Mouse (Mus musculus) T-helper 17 cell (primary cell): Measurements from ENCODE around the gene Rabl3.

ENCODE experiments used
- in situ Hi-C, 2 experiments: fragments of 300-600 bp; cut with MboI, MseI; formaldehyde crosslinking; loops; 1 replicate in 1 of 2; 2 replicates in 1 of 2; pipeline ENCODE4 v1.15.1; 2025; ENCODE audit warnings: high pct_unique_total_duplicates in 2 of 2

Gene Rabl3

DNA sequence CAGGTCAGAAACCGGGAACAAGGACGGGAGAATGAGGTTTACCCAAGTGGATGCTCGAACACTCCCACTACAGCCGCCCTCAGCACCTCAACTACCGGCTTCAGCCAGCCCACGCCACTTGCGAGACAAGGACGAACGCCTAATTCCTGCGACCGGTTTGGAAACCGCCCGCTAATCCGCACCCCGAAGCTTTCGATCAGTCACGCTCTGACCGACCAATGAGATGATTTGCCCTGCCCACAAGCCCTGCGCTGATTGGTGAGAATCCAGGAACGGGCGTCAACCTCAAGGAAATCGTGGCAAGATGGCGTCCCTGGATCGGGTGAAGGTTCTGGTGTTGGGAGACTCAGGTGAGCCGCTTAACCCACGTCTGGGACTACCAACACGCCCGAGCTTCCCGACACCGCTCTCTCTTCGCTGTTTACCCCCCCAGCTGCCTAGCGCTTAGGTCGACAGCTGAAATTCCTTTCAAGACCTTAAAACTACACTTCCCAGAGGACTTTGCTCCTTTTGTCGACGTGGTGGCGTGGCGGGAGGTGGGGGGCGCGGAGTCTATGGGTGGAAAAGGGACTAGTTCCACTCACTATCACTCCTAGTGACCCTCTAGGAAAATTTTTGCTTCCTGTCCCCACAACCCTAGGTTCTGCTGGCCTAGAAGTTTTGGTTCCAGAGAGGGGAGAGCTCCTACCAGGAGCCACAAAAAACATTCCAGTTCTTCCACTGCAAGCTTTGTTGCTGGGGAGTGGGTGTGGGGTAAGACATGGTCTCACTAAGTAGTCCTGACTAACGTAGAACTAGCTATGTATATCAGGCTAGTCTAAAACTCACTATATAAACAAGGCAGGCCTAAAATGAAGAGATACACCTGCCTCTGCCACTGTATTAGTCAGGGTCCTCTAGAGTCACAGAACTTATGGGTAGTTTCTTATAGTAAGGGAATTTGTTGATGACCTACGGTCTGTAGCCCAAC, at the start of gene Rabl3, which contains the start of gene Gtf2e1:
Rabl3 (plus strand) TSS at position 275 of the 970 bp plus-strand sequence.
Gtf2e1 (minus strand) TSS at position 179 of the 970 bp plus-strand sequence.
- in situ Hi-C loops, result loop anchor here in 1 of 2 experiments (5.0 to 25.0 kb wide), 2 partner anchors 678 to 943 kb away; no protein-coding TSS in a partner anchor

DNA sequence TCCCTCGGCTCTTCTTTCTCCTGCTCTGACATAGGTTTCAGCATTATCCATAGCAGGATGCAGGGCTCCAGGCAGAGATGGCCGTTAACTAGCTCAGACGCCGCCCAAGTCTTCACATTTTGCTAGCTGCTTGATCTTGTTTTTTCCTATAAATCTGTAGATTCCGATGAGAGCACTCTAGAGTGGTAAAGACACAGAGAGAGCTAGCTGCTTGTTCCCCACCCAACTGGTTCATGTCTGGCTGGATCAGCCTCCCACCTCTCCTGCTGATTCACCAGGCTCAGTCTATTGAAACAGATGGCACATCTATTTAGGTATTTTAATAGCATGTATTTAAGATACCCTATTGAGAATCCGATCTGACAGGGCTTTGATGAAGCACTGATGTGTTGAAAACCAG, 44.7 kb upstream of the Rabl3 start:
- in situ Hi-C loops, result no loop called here

GRCm38 (mm10) chr16:37498581-37498980, 41.1 kb upstream of the Rabl3 start:
- in situ Hi-C loops, result no loop called here

DNA sequence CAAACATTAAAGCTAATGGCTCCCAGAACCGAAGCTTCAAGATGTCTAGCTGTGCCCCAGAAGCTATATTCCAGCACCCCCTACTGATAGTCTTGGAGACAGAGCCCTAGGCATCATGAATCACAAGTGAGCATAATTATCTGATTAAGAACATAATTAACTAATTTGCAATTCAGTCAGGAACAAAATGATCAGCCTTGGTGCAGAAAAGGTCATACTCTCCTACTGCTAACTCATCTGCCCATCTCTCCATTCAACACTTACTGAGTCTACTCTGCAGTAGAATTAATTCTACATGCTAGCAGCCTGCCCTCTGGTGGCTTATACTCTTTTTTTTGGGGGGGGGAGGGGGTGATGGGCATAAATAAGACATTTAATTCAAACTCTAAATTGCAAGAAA, 35.2 kb upstream of the Rabl3 start:
- in situ Hi-C loops, result no loop called here

- in situ Hi-C loops, result no loop called here
Observed at GRCm38 (mm10) chr16:37506751-37507150, 32.9 kb upstream of the Rabl3 start.

DNA sequence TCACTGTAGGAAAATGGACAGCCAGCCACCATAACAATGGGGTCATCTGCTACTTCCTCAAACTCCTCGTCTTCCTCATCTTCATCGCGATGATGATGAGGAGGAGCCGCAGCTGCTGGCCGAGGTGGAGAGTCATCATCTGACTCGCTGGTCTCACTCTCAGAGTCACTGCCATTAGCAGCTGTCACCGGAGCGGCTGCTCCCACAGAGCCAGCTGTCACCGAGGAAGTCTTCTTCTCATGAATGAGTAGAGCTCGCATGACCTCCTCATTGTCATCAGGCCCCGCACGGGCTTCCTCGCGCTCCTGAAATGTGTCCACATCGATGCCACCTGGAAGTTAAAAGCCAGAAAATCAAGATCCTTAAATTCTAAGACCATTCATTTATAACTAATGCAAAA, 28.2 kb upstream of the Rabl3 start:
- in situ Hi-C loops, result no loop called here

- in situ Hi-C loops, result no loop called here
Observed at GRCm38 (mm10) chr16:37514644-37515043, 25.0 kb upstream of the Rabl3 start.

- in situ Hi-C loops, result no loop called here
Observed at GRCm38 (mm10) chr16:37516376-37516993, 23.2 kb upstream of the Rabl3 start.

DNA sequence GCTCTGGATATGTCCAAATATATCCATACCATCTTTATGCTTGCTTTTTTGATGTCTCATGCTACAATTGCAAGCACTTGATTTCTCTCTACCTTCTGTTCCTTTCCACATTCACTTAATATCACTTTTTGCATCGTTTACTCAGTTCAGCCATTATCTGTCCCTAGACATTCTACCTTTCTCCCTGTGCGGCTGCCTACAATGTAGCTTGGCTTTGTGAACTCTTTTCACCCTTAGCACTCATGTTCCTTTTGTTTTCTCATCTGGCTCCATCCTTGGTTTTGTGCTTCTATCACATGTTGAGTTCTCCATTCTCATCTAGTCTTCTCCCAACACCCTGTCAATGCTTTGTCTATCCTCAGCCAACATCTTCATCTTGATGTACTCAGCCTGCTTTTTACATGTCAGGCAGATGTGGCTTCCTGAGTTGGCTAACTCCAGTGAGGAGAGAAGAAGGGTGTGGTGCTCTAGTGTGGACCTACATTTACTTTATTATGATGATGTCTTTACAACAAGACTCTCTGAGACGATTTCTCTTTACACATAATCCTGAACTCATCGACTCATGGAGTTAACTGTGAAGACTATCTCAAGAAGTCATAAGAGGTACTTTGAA, 22.0 kb upstream of the Rabl3 start:
- in situ Hi-C loops, result no loop called here

- in situ Hi-C loops, result no loop called here
Observed at GRCm38 (mm10) chr16:37518662-37519061, 21.0 kb upstream of the Rabl3 start.

GRCm38 (mm10) chr16:37519721-37520120, 20.0 kb upstream of the Rabl3 start:
- in situ Hi-C loops, result no loop called here

DNA sequence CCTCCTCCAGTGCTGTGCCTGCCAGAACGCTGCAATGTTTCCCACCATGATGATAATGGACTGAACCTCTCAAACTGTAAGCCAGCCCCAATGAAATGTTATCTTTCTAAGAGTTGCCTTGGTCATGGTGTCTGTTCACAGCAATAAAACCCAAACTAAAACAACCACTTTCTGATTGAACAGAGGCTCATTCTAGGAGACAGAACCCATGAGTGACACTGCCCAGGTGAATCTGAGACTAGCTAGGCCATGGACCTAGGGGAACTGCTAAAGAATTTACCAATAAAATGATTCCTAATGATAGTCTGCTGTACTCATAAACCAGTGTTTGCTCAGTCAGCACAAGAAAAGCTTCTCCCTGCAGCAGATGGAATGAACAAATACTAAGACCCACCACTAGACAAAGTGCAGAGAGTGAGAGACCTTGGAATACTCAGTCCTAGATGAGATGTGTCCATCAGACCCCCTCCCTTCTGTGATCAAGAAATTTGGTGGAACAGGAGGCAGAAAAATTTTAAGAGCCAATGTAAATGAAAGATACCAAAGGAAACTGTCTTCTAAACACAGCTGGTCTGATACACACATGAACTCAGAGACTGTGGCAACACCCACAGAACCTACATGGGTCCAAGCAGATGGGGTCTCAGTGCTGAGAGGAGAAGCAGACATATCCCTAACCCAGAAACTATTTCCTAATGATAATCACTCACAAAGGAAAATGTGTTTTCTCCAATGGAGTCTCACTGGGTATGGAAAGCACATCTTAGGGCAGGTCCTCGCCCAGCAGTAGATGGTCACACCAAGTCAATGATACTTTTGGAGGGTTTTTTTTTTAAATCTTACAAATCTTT, 19.3 kb upstream of the Rabl3 start:
- in situ Hi-C loops, result no loop called here

DNA sequence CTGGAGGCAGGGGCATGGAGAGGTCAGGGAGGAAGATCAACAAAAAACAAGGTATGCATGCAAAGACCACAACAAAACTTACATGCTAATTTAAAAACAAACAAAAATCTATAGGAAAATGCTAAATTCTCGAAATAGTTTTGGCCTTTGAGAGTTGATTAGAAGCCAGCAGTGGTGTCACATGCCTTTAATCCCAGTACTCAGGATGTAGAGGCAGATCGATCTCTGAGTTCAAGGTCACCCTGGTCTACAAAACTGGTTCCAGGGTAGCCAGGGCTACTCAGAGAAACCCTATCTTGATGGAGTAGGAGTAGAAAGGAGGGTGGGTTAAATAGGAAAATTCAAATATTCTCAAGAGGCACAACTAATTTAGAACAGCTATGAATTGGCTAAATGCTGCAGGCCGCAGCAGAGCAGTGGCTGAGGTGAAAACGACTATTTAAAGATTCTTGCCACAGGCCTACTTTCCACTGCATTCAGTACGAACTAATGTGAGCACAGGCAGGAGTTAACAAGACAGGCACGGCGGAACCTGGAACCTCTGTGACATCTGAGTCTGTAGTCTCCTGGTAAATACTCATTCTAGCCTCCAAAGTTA, 17.5 kb upstream of the Rabl3 start:
- in situ Hi-C loops, result no loop called here

GRCm38 (mm10) chr16:37525121-37525520, 14.6 kb upstream of the Rabl3 start:
- in situ Hi-C loops, result loop anchor here in 1 of 2 experiments (25.0 kb wide), 1 partner anchor 663 kb away; no protein-coding TSS in a partner anchor

DNA sequence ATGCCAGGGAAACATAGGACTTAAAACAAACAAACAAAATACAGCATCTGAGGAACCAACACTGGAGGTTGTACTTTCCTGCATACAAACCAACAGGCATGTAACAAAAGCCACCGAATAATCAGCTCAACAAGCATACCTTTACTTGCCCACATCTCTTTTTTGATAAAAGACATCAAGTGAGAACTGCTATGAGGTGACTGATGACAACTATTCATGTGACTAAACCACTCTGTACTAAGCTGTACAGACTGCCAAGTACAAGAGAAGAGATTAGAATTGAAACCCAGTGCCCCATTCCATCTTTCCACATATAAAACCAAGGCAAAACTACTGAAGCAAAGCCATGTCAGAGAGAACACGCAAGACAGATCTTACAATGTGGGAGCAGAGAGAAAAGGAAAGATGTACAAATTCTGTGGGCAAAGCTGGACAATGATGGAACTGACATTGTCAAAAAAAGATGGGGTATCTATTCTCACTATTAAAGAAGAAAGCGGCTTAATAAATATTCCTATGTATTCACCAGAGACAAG, 12.9 kb upstream of the Rabl3 start:
- in situ Hi-C loops, result loop anchor here in 1 of 2 experiments (25.0 kb wide), 1 partner anchor 664 kb away; no protein-coding TSS in a partner anchor

GRCm38 (mm10) chr16:37530170-37530569, 9.5 kb upstream of the Rabl3 start:
- in situ Hi-C loops, result loop anchor here in 1 of 2 experiments (25.0 kb wide), 1 partner anchor 668 kb away; no protein-coding TSS in a partner anchor

DNA sequence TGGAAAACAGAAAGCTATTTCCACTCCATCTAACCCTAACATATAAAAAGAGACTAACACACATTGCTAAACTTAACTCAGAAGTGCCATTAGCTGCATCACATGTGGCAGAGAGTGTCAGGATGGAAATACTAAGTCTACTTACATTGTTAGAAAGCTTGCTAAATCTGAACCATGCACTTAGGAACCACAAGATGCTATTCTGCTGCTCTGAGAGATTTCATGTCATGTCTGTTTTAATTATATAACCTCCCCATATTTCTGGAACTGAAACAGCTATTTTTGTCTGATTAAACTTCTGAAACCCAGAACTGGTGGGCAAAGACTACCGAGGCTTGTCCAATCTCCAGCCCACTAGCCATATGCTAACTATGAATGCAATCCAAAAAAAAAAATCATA, 7.6 kb upstream of the Rabl3 start:
- in situ Hi-C loops, result loop anchor here in 1 of 2 experiments (25.0 kb wide), 1 partner anchor 670 kb away; no protein-coding TSS in a partner anchor

- in situ Hi-C loops, result loop anchor here in 1 of 2 experiments (25.0 kb wide), 1 partner anchor 671 kb away; no protein-coding TSS in a partner anchor
Observed at GRCm38 (mm10) chr16:37533369-37534068, 6.2 kb upstream of the Rabl3 start.

DNA sequence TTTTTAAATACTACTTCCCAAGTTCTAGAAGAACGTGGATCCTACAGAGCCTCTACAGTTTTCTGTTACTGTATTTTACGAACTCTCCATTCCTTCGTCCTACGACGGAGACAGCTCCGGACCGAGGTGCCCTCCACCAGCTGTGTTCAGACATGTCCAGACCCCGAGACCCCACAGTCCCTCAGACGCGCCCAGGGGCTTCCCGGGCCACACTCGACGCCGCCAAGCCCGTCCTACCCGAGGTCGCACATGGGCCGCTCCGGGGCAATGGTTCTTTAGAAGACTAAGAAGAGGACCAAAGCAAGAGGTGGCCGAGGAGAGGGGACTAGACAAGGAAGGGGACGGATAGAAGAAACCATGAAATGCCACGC, 460 bp upstream of the Rabl3 start:
- in situ Hi-C loops, result loop anchor here in 1 of 2 experiments (5.0 to 25.0 kb wide), 2 partner anchors 677 to 942 kb away; no protein-coding TSS in a partner anchor
